In the genomic region with DNA sequence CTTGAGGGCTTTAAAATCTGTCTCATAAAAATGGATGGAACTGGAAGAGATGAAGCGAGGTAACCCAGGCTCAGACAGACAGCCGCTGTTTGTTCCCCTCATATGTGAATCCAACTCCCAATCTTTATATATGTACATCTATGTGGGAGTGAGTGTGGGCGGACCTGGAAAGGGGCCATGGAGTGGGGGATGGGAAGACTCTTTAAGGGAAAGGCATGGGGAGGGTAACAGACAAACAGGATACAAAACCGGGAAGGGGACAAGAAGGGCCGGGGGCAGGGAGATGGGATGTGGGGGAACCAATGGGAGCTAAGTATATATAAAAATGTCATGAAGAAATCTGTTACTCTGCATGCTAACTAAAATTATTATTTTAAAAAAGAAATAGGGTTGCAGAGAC, we compare ENCODE assay signal across 19 mouse cellular contexts. TPM values are rescaled to one million over a fixed set of nuclear protein-coding genes. Genes with fewer than 3 reads are reported as not detected.
DNase-seq lines count a peak whose midpoint lies in the region; ATAC-seq and TF ChIP-seq lines count a peak whose summit lies in the region.
"Had no signal": no experiment of that assay in that cellular context is flagged by ENCODE, and none has a peak within 500 bp of the region (broad histone marks: within the 10 kb centered on the region; RNA-seq: fewer than 3 reads in every experiment).

No protein-coding gene starts in this region.

- 33% methylated on average over 5 of the region's 5 CpGs for WGBS in stomach, embryonic 14.5 days
- WGBS in stomach, postnatal 0 days = 39% methylated on average over 5 of the region's 5 CpGs
- 60% methylated on average over 5 of the region's 5 CpGs for WGBS in forebrain, embryonic 16.5 days

- no peak overlapping the region for H3K27ac ChIP-seq in stomach, embryonic 14.5 days (ENCODE audit: low read length)
- no peak overlapping the region for H3K27ac ChIP-seq in stomach, postnatal 0 days (replicated peaks)
- H3K27ac ChIP-seq in forebrain, embryonic 16.5 days (ENCODE audit: low read length) = no peak overlapping the region
- H3K27ac ChIP-seq: embryonic facial prominence, embryonic 15.5 days; forebrain, embryonic 10.5 days; limb, embryonic 13.5 days; liver, embryonic 15.5 days; midbrain, embryonic 10.5 days; neural tube, embryonic 13.5 days; stomach, embryonic 15.5 days had no signal

- H3K9ac ChIP-seq in stomach, embryonic 14.5 days (replicated peaks; ENCODE audit: low read depth, low read length) = no peak overlapping the region
- no peak overlapping the region for H3K9ac ChIP-seq in stomach, postnatal 0 days (ENCODE audit: low read length)
- H3K9ac ChIP-seq in forebrain, embryonic 16.5 days (replicated peaks; ENCODE audit: low read depth, low read length) = no peak overlapping the region
- H3K9ac ChIP-seq: embryonic facial prominence, embryonic 15.5 days; heart, embryonic 12.5 days; limb, embryonic 13.5 days; liver, embryonic 15.5 days; neural tube, embryonic 13.5 days; stomach, embryonic 15.5 days had no signal

- H3K4me2 ChIP-seq in stomach, embryonic 14.5 days (replicated peaks; ENCODE audit: low read depth, low read length) = no peak overlapping the region
- no peak overlapping the region for H3K4me2 ChIP-seq in stomach, postnatal 0 days (replicated peaks; ENCODE audit: low read depth)
- H3K4me2 ChIP-seq in forebrain, embryonic 16.5 days (ENCODE audit: low read length) = no peak overlapping the region
- H3K4me2 ChIP-seq: embryonic facial prominence, embryonic 15.5 days; heart, embryonic 12.5 days; limb, embryonic 13.5 days; liver, embryonic 15.5 days; neural tube, embryonic 13.5 days; stomach, embryonic 15.5 days had no signal

- H3K27me3 ChIP-seq in stomach, embryonic 14.5 days (ENCODE audit: control insufficient read depth, insufficient read depth, low read length) = no peaks in the 10 kb centered on the region
- H3K27me3 ChIP-seq in stomach, postnatal 0 days (ENCODE audit: control insufficient read depth, insufficient read depth, low read length) = no peaks in the 10 kb centered on the region
- no peaks in the 10 kb centered on the region for H3K27me3 ChIP-seq in forebrain, embryonic 16.5 days (replicated peaks; ENCODE audit: control insufficient read depth, insufficient read depth, low read length)
- H3K27me3 ChIP-seq: embryonic facial prominence, embryonic 15.5 days; heart, embryonic 12.5 days; limb, embryonic 13.5 days; liver, embryonic 15.5 days; neural tube, embryonic 13.5 days; stomach, embryonic 15.5 days had no signal

- no peak for TF ChIP-seq CTCF in stomach, postnatal 0 days (IDR thresholded peaks at IDR 0.05; ENCODE audit: low read depth)

- DNase-seq in kidney, postnatal 4 days = peak; percentile 77 to 79
- no peak for DNase-seq in kidney, postnatal 14 days
- no peak for DNase-seq in stomach, postnatal 0 days (ENCODE audit: low spot score)
- DNase-seq in right cerebral cortex, adult 18-20 months = peak; percentile 17
- no peak for DNase-seq in retina, embryonic 14.5 days (ENCODE audit: low spot score)
- DNase-seq: cerebellum, adult 11 months; embryo, embryonic 11 days; lung, postnatal 4 days; spleen, adult 18-20 months had no signal

- H3K4me3 ChIP-seq in stomach, embryonic 14.5 days (ENCODE audit: low read depth, low read length) = no peak overlapping the region
- H3K4me3 ChIP-seq in stomach, postnatal 0 days (ENCODE audit: low read depth, low read length) = no peak overlapping the region
- H3K4me3 ChIP-seq in forebrain, embryonic 16.5 days (replicated peaks; ENCODE audit: low read length) = no peak overlapping the region
- H3K4me3 ChIP-seq: embryonic facial prominence, embryonic 15.5 days; forebrain, embryonic 10.5 days; heart, embryonic 12.5 days; limb, embryonic 13.5 days; liver, embryonic 15.5 days; midbrain, embryonic 10.5 days; neural tube, embryonic 13.5 days; stomach, embryonic 15.5 days had no signal

- no peaks in the 10 kb centered on the region for H3K9me3 ChIP-seq in stomach, embryonic 14.5 days (ENCODE audit: control insufficient read depth, low read depth, low read length)
- no peaks in the 10 kb centered on the region for H3K9me3 ChIP-seq in stomach, postnatal 0 days (ENCODE audit: control insufficient read depth, low read length)
- no peaks in the 10 kb centered on the region for H3K9me3 ChIP-seq in forebrain, embryonic 16.5 days (ENCODE audit: control insufficient read depth, low read length)
- H3K9me3 ChIP-seq: embryonic facial prominence, embryonic 15.5 days; forebrain, embryonic 10.5 days; heart, embryonic 12.5 days; limb, embryonic 13.5 days; liver, embryonic 15.5 days; midbrain, embryonic 10.5 days; neural tube, embryonic 13.5 days; stomach, embryonic 15.5 days had no signal

- H3K36me3 ChIP-seq in stomach, embryonic 14.5 days (ENCODE audit: control insufficient read depth, insufficient read depth, low read length) = no peaks in the 10 kb centered on the region
- no peaks in the 10 kb centered on the region for H3K36me3 ChIP-seq in stomach, postnatal 0 days (ENCODE audit: control insufficient read depth, insufficient read depth, low read length)
- H3K36me3 ChIP-seq in forebrain, embryonic 16.5 days (ENCODE audit: control insufficient read depth, insufficient read depth) = no peaks in the 10 kb centered on the region
- H3K36me3 ChIP-seq: embryonic facial prominence, embryonic 15.5 days; limb, embryonic 13.5 days; liver, embryonic 15.5 days; midbrain, embryonic 10.5 days; neural tube, embryonic 13.5 days; stomach, embryonic 15.5 days had no signal

- no peak for TF ChIP-seq EP300 in stomach, postnatal 0 days (optimal IDR thresholded peaks at IDR 0.05)

- ATAC-seq in stomach, embryonic 14.5 days (ENCODE audit: insufficient number of reproducible peaks, insufficient read depth, low FRiP score, low read depth) = peak; percentile 28; the same call in 1 of the 2 replicates
- no peak for ATAC-seq in stomach, postnatal 0 days (ENCODE audit: low FRiP score, low TSS enrichment)
- ATAC-seq in forebrain, embryonic 16.5 days = no peak

- 0 out of 2 replicates have a peak, but pooled peaks cover 2% of the 10 kb centered on the region for H3K4me1 ChIP-seq in stomach, embryonic 14.5 days (ENCODE audit: control insufficient read depth, insufficient read depth, low read length)
- no peaks in the 10 kb centered on the region for H3K4me1 ChIP-seq in stomach, postnatal 0 days (replicated peaks; ENCODE audit: control insufficient read depth, insufficient read depth)
- no peaks in the 10 kb centered on the region for H3K4me1 ChIP-seq in forebrain, embryonic 16.5 days (replicated peaks; ENCODE audit: control insufficient read depth, insufficient read depth, low read length)
- H3K4me1 ChIP-seq: forebrain, embryonic 10.5 days; heart, embryonic 12.5 days; liver, embryonic 15.5 days; midbrain, embryonic 10.5 days; neural tube, embryonic 13.5 days; stomach, embryonic 15.5 days had no signal

RNA-seq across cellular contexts. Expression of a gene that starts 52.2 kb away (rescaled TPM):
- 29.0 and 31.1 TPM in 2 replicates for polyA plus RNA-seq in stomach, embryonic 14.5 days (2014; fragmentation: Nextera tagmentation; extraction: Ambion mirVana)
- polyA plus RNA-seq in stomach, postnatal 0 days (2015; fragmentation: Nextera tagmentation; extraction: Ambion mirVana) = 8.5 TPM in 2 replicates
- 60.7 and 66.1 TPM in 2 replicates for polyA plus RNA-seq in forebrain, embryonic 16.5 days (2015; fragmentation: Nextera tagmentation; extraction: Ambion mirVana)

Comparison
In these comparisons a context has a peak if more than half of its experiments do, and no peak if none do; other contexts are left out.
1. DNase-seq: peak in kidney, postnatal 4 days (2 of 2) and right cerebral cortex, adult 18-20 months (single experiment); none in kidney, postnatal 14 days (single experiment), stomach, postnatal 0 days (single experiment) and retina, embryonic 14.5 days (single experiment).